ENCODE assay signal across 30 mouse cellular contexts in the genomic region with DNA sequence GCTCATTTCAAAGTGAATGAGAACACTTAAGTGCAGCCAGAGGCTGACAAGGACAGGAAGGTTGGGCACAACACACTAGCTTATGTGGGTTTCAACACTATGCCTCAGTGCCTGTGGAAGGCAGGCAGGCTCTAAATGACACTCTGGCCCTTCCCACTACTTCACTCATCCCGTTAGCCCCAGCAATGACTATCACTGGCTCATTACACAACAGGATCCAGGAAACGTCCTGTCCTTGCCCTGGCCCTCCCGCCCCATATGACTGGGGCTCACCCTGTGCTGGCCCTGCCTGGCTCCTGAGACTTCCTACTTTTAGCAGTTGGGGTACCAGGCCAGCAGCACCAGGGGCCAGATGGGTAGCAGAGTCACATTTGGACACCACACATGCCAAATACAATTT. TPM values are rescaled to one million over a fixed set of nuclear protein-coding genes. Genes with fewer than 3 reads are reported as not detected.
DNase-seq lines count a peak whose midpoint lies in the region; ATAC-seq and TF ChIP-seq lines count a peak whose summit lies in the region.
"Had no signal": no experiment of that assay in that cellular context is flagged by ENCODE, and none has a peak within 500 bp of the region (broad histone marks: within the 10 kb centered on the region; RNA-seq: fewer than 3 reads in every experiment).

No protein-coding gene starts in this region.

- no peaks in the 10 kb centered on the region for H3K27me3 ChIP-seq in lung, postnatal 0 days (replicated peaks; ENCODE audit: insufficient read depth, low read length)
- H3K27me3 ChIP-seq in midbrain, embryonic 10.5 days (ENCODE audit: low read depth, poor library complexity, severe bottlenecking), result no peaks in the 10 kb centered on the region
- H3K27me3 ChIP-seq: limb, embryonic 12.5 days; liver, embryonic 12.5 days; lung, embryonic 15.5 days had no signal

- ATAC-seq in lung, postnatal 0 days, result peak; percentile 28; the same call in 1 of the 2 replicates
- ATAC-seq: hindbrain, postnatal 0 days; intestine, embryonic 16.5 days; liver, embryonic 12.5 days had no signal

- 18% methylated on average over 3 of the region's 3 CpGs for WGBS in lung, postnatal 0 days
- WGBS in midbrain, embryonic 10.5 days, result 47% methylated on average over 3 of the region's 3 CpGs

- no peak overlapping the region for H3K27ac ChIP-seq in lung, postnatal 0 days (ENCODE audit: low read length)
- no peak overlapping the region for H3K27ac ChIP-seq in midbrain, embryonic 10.5 days (replicated peaks)
- H3K27ac ChIP-seq: heart, embryonic 10.5 days; hindbrain, postnatal 0 days; limb, embryonic 12.5 days; liver, embryonic 12.5 days; lung, embryonic 15.5 days; stomach, postnatal 0 days had no signal

- intact Hi-C loops in heart, postnatal 36 days (cut with DNase I), result no loop called here
- intact Hi-C loops in gastrocnemius, postnatal 36 days (cut with DNase I), result no loop called here
- intact Hi-C loops in left cerebral cortex, postnatal 14 days (cut with DNase I), result no loop called here

- no peaks in the 10 kb centered on the region for H3K9me3 ChIP-seq in lung, postnatal 0 days (ENCODE audit: low read length)
- no peaks in the 10 kb centered on the region for H3K9me3 ChIP-seq in midbrain, embryonic 10.5 days (replicated peaks)
- H3K9me3 ChIP-seq: heart, embryonic 10.5 days; limb, embryonic 12.5 days; liver, embryonic 12.5 days; lung, embryonic 15.5 days; megakaryocyte, embryonic 14.5 days had no signal

- no peak overlapping the region for H3K9ac ChIP-seq in lung, postnatal 0 days (replicated peaks; ENCODE audit: low read depth)
- H3K9ac ChIP-seq: limb, embryonic 12.5 days; liver, embryonic 12.5 days; lung, embryonic 15.5 days had no signal

- no peaks in the 10 kb centered on the region for H3K36me3 ChIP-seq in lung, postnatal 0 days (ENCODE audit: insufficient read depth, low read length)
- H3K36me3 ChIP-seq in midbrain, embryonic 10.5 days, result no peaks in the 10 kb centered on the region
- H3K36me3 ChIP-seq: heart, embryonic 10.5 days; limb, embryonic 12.5 days; liver, embryonic 12.5 days; lung, embryonic 15.5 days had no signal

- TF ChIP-seq CTCF in lung, postnatal 0 days (IDR thresholded peaks at IDR 0.05), result no peak

- H3K4me3 ChIP-seq in lung, postnatal 0 days (ENCODE audit: low read depth, low read length), result no peak overlapping the region
- H3K4me3 ChIP-seq in midbrain, embryonic 10.5 days, result no peak overlapping the region
- H3K4me3 ChIP-seq: heart, embryonic 10.5 days; limb, embryonic 12.5 days; liver, embryonic 12.5 days; lung, embryonic 15.5 days; megakaryocyte, embryonic 14.5 days had no signal

- H3K4me1 ChIP-seq in lung, postnatal 0 days (ENCODE audit: insufficient read depth, low read depth, low read length), result no peaks in the 10 kb centered on the region
- H3K4me1 ChIP-seq in midbrain, embryonic 10.5 days, result no peaks in the 10 kb centered on the region
- H3K4me1 ChIP-seq: heart, embryonic 10.5 days; limb, embryonic 12.5 days; liver, embryonic 12.5 days; lung, embryonic 15.5 days had no signal

- DNase-seq in heart, adult 11 months, result peak; percentile 92
- DNase-seq in heart, postnatal 36 days, result no peak
- no peak for DNase-seq in lung, postnatal 0 days (ENCODE audit: low spot score)
- DNase-seq in lung, postnatal 25 days (ENCODE audit: low spot score), result no peak
- peak; percentile 6 to 12 for DNase-seq in gastrocnemius, postnatal 36 days
- DNase-seq in midbrain, embryonic 10.5 days (ENCODE audit: low spot score), result no peak
- no peak for DNase-seq in left cerebral cortex, postnatal 14 days (ENCODE audit: low spot score in 2 of 2)
- DNase-seq: cerebellum, adult 11-12 months; cerebellum, postnatal 10 days; kidney, postnatal 36 days; layer of hippocampus, postnatal 36 days; midbrain, embryonic 14.5 days; thymus, adult 2 months; thymus, postnatal 4 days had no signal

- no peak for TF ChIP-seq EP300 in lung, postnatal 0 days (IDR thresholded peaks at IDR 0.05)

- H3K4me2 ChIP-seq in lung, postnatal 0 days (replicated peaks; ENCODE audit: low read depth, low read length), result no peak overlapping the region
- H3K4me2 ChIP-seq: limb, embryonic 12.5 days; liver, embryonic 12.5 days; lung, embryonic 15.5 days had no signal

RNA-seq across cellular contexts. Expression of a gene that starts 12.8 kb away (rescaled TPM):
- 10 to 100 TPM; 45.2 to 48.3 TPM for total RNA-seq in heart, postnatal 36 days (2021)
- 35.8 and 38.8 TPM in 2 replicates for polyA plus RNA-seq in lung, postnatal 0 days (2015; fragmentation: Nextera tagmentation; extraction: Ambion mirVana)
- 10 to 100 TPM; 57.8 to 61.0 TPM for total RNA-seq in gastrocnemius, postnatal 36 days (2021)
- polyA plus RNA-seq in midbrain, embryonic 10.5 days (2016; fragmentation: Nextera tagmentation; extraction: Ambion mirVana), result 49.2 and 52.9 TPM in 2 replicates
- 10 to 100 TPM; 13.3 to 15.7 TPM for total RNA-seq in left cerebral cortex, postnatal 14 days (2021)

RNA-seq across cellular contexts. Expression of a gene that starts 51.6 kb away (rescaled TPM):
- total RNA-seq in heart, postnatal 36 days (2021), result not detected
- not detected in 2 replicates for polyA plus RNA-seq in lung, postnatal 0 days (2015; fragmentation: Nextera tagmentation; extraction: Ambion mirVana)
- total RNA-seq in gastrocnemius, postnatal 36 days (2021), result not detected
- not detected in 2 replicates for polyA plus RNA-seq in midbrain, embryonic 10.5 days (2016; fragmentation: Nextera tagmentation; extraction: Ambion mirVana)
- total RNA-seq in left cerebral cortex, postnatal 14 days (2021), result not detected
- total RNA-seq: hindbrain, postnatal 0 days; layer of hippocampus, adult 8-10 months; layer of hippocampus, postnatal 36 days; left cerebral cortex, postnatal 10 days had no signal
- polyA plus RNA-seq: embryonic facial prominence, embryonic 11.5 days; forebrain, embryonic 11.5 days; heart, embryonic 10.5 days; heart, postnatal 0 days; hindbrain, embryonic 11.5 days; hindbrain, postnatal 0 days; intestine, embryonic 16.5 days; kidney, embryonic 14.5 days; limb, embryonic 12.5 days; liver, embryonic 12.5 days; lung, embryonic 15.5 days; midbrain, embryonic 14.5 days; neural tube, embryonic 11.5 days; stomach, postnatal 0 days; thymus, adult 2 months had no signal

Comparison
In these comparisons a context has a peak if more than half of its experiments do, and no peak if none do; other contexts are left out.
1. DNase-seq: peak in heart, adult 11 months (single experiment) and gastrocnemius, postnatal 36 days (2 of 2); none in heart, postnatal 36 days (0 of 2), lung, postnatal 0 days (single experiment), lung, postnatal 25 days (single experiment), midbrain, embryonic 10.5 days (single experiment) and left cerebral cortex, postnatal 14 days (0 of 2).